Mouse (Mus musculus) midbrain, embryonic 15.5 days (tissue): ENCODE data around the gene Rybp. TPM values are rescaled to one million over a fixed set of nuclear protein-coding genes. Genes with fewer than 3 reads are reported as not detected.

Experiments used
- ATAC-seq: fragments of 200-750 bp; cut with Nextera tagmentation; replicated peaks from 2 replicates; pipeline ENCODE4 v1.8.0; 2017; ENCODE audit warnings: moderate TSS enrichment
- H3K27ac ChIP-seq: fragments of 300-500 bp; sonication (generic); 2 replicates; pipeline ENCODE4 v1.5.1; 2015; ENCODE audit warnings: mild to moderate bottlenecking, inconsistent platforms
- H3K27me3 ChIP-seq: fragments of 300-500 bp; sonication (generic); replicated peaks from 2 replicates; pipeline ENCODE4 v1.6.1; 2015; ENCODE audit warnings: inconsistent platforms
- H3K36me3 ChIP-seq: fragments of 300-500 bp; sonication (generic); replicated peaks from 2 replicates; pipeline ENCODE4 v1.6.1; 2015; ENCODE audit warnings: inconsistent platforms
- H3K4me1 ChIP-seq: fragments of 300-500 bp; sonication (generic); 2 replicates; pipeline ENCODE4 v1.6.1; 2015; ENCODE audit warnings: inconsistent platforms
- H3K4me2 ChIP-seq: fragments of 300-500 bp; sonication (generic); 2 replicates; pipeline ENCODE4 v1.6.1; 2015; ENCODE audit warnings: inconsistent platforms, mild to moderate bottlenecking, moderate library complexity
- H3K4me3 ChIP-seq: fragments of 300-500 bp; sonication (generic); 2 replicates; pipeline ENCODE4 v1.5.1; 2015; ENCODE audit warnings: mild to moderate bottlenecking, inconsistent platforms
- H3K9ac ChIP-seq: fragments of 300-500 bp; sonication (generic); 2 replicates; pipeline ENCODE4 v1.6.1; 2015; ENCODE audit warnings: mild to moderate bottlenecking, inconsistent platforms
- H3K9me3 ChIP-seq: fragments of 300-500 bp; sonication (generic); 2 replicates; pipeline ENCODE4 v1.6.1; 2016; ENCODE audit warnings: inconsistent platforms
- WGBS: fragments of 180-500 bp; shearing (Covaris S2); methylation state at CpG from one replicate; pipeline ENCODE4 v1.1.7; 2015; ENCODE audit warnings: mixed read lengths; 5-methylcytosine and 5-hydroxymethylcytosine counted together
- polyA plus RNA-seq: library from polyadenylated mRNA; unstranded; fragments of >200 nt; fragmentation: Nextera tagmentation; extraction: Ambion mirVana; gene quantifications from 2 replicates; pipeline ENCODE4 v1.2.1, GENCODE M21; 2015

Gene Rybp
- polyA plus RNA-seq, 1 experiment from 2014 or later: 23.4 TPM

DNA sequence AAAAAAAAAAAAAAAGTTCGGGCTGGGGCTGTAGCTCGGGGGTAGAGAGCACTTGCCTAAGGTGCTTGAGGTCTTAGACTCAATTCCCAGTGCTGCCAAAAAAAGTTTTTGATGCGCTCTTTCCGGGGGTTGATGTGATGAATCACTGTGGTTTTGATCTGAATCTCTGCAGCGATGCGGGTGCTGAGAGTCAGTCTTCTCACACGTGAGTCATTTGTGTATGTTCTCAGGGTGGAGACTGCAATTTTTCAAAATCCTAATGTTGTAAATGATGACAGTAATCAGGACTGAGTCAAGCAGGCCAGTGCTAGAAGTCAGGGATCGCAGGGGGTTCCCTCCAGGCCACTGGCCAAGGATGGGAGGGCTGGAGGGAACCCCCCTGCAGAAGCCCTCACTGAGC lies 26.9 kb upstream of the Rybp start:
- Histone ChIP-seq H3K4me2 (no peak overlapping the region), H3K27me3 (no peaks in the 10 kb centered on the region), H3K4me3 (no peak overlapping the region), H3K27ac (no peak overlapping the region), H3K9me3 (no peaks in the 10 kb centered on the region), H3K4me1 (no peaks in the 10 kb centered on the region), H3K36me3 (no peaks in the 10 kb centered on the region), H3K9ac (no peak overlapping the region)
- ATAC-seq: no peak
- WGBS: 71% methylated on average over 8 of the region's 8 CpGs

DNA sequence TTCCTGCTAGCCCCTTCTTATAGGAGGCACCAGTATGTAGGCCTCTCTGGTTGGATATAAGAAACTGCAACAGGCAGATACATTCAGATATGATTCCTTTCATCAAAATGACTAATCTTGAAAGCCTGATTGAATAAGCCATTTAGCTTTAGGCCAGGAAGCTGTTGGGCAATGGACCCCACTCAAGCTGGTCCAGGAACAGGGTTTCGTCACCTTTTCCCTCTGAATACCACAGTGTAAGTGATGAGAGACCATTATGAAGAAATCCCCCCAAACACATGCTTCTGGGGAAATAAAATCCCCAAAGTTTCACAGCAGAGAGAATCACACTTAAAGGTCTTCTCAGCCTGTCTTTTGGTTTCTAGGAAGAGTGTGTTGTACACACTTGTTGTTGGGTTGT lies 23.9 kb upstream of the Rybp start:
- Histone ChIP-seq H3K36me3 (no peaks in the 10 kb centered on the region), H3K27ac (no peak overlapping the region), H3K4me2 (no peak overlapping the region), H3K4me3 (no peak overlapping the region), H3K27me3 (no peaks in the 10 kb centered on the region), H3K9me3 (no peaks in the 10 kb centered on the region), H3K4me1 (no peaks in the 10 kb centered on the region), H3K9ac (no peak overlapping the region)
- ATAC-seq: no peak
- WGBS: 91% methylated on average over 1 of the region's 1 CpGs

DNA sequence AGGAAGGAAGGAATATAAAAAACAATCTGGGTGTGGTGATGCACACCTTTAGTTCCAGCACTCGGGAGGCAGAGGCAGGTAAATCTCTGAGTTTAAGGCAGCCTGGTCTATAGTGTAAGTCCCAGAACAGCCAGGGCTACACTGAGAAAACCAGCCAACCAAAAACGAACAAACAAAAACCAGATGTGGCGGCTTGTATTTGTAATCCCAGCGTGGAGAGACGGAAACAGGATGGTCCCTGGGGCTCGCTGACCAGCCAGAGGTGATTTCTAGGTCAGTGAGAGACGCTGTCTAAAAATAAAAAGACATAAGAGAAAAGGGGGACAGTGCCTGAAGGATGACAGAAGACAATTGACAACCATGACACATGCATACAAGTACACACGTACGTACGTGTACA lies 17.5 kb upstream of the Rybp start:
- no peak overlapping the region for H3K4me2 ChIP-seq
- H3K4me1 ChIP-seq: no peaks in the 10 kb centered on the region
- WGBS: 88% methylated on average over 10 of the region's 10 CpGs
- no peak overlapping the region for H3K27ac ChIP-seq
- no peak overlapping the region for H3K4me3 ChIP-seq
- no peaks in the 10 kb centered on the region for H3K36me3 ChIP-seq
- 0 out of 2 replicates have a peak, but pooled peaks cover 5% of the 10 kb centered on the region for H3K27me3 ChIP-seq
- no peak for ATAC-seq
- H3K9ac ChIP-seq: no peak overlapping the region
- H3K9me3 ChIP-seq: no peaks in the 10 kb centered on the region

DNA sequence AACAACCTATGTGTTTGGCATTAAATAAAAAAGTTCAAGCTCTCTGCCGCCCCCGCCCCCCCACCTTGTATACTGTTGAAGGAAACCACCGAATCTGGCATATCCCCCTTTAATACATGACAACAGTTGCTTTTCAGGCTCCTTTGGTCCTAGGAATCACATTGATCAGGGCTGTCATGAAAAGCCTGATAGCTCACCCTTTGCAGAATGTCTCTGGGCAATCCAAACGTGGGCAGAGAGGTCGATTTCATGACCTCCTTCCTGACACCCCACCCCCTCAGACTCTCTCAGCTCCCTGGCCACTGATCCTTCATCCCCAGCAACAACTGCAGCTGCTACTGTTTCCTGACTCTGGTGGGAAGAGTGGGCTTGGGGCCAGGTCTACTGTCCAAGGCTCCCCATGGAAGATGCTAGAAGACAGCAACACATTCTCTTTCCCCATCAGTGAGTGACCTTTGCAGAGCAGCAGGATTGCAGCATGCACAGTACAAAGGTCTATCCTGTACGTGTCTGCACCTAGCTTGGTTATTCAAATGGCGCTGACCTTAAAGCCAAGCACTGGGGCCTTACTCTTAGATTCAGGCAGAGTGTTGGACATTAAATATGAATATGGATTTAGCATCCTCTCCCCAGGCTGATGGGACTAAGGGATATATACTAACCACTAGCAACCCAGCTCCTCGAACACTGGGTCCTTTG lies 14.3 kb upstream of the Rybp start:
- H3K4me3 ChIP-seq: no peak overlapping the region
- 66% methylated on average over 8 of the region's 8 CpGs for WGBS
- no peaks in the 10 kb centered on the region for H3K36me3 ChIP-seq
- H3K27ac ChIP-seq: no peak overlapping the region
- no peaks in the 10 kb centered on the region for H3K9me3 ChIP-seq
- no peak overlapping the region for H3K9ac ChIP-seq
- 0 out of 2 replicates have a peak, but pooled peaks cover 5% of the 10 kb centered on the region for H3K27me3 ChIP-seq
- no peak for ATAC-seq
- H3K4me2 ChIP-seq: no peak overlapping the region
- H3K4me1 ChIP-seq: no peaks in the 10 kb centered on the region

DNA sequence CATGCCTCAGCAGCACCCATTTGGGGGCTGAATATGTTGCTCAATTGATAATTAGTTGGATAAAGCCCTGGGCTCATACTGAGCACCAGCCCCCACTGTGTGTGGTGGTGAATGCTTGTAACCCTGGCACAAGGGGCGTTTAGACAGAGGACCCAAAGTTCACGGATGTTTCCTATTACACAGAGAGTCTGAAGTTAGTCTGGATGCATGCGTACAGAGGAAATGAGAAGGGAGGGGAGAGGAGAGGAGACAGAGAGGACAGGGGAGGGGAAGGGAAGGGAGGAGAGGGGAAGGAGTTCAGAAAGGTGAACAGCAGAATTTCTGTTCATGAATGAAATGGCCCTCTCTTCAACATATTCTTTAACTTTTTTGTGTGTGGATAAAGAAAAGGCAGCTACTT lies 13.5 kb upstream of the Rybp start:
- Histone ChIP-seq H3K36me3 (no peaks in the 10 kb centered on the region), H3K27me3 (0 out of 2 replicates have a peak, but pooled peaks cover 5% of the 10 kb centered on the region), H3K4me3 (no peak overlapping the region), H3K27ac (no peak overlapping the region), H3K9me3 (no peaks in the 10 kb centered on the region), H3K4me1 (no peaks in the 10 kb centered on the region), H3K9ac (no peak overlapping the region), H3K4me2 (no peak overlapping the region)
- no peak for ATAC-seq
- WGBS: 41% methylated on average over 3 of the region's 3 CpGs

DNA sequence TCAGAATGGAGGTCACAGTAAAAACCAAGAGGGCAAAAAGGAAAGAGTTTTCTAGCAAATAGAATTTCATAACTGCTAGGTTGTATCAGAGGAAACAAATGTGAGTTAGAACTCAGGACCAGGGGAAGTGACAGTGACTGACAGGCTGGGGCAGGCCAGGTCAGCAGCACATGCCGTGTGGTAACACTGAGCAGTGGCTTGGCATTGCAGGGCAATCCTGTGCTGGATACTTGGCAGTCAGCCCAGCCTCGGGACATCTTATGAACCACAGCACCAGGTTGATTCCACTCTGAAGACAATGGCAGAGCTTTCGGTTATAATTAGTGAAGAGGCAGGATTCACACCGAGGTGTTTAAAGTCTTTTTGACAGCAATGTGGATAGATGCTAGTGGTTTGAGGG lies 11.7 kb upstream of the Rybp start:
- no peak overlapping the region for H3K4me2 ChIP-seq
- H3K27ac ChIP-seq: no peak overlapping the region
- WGBS: 47% methylated on average over 4 of the region's 4 CpGs
- no peaks in the 10 kb centered on the region for H3K36me3 ChIP-seq
- 0 out of 2 replicates have a peak, but pooled peaks cover 5% of the 10 kb centered on the region for H3K27me3 ChIP-seq
- ATAC-seq: no peak
- H3K9me3 ChIP-seq: no peaks in the 10 kb centered on the region
- H3K4me3 ChIP-seq: no peak overlapping the region
- no peaks in the 10 kb centered on the region for H3K4me1 ChIP-seq
- H3K9ac ChIP-seq: no peak overlapping the region

DNA sequence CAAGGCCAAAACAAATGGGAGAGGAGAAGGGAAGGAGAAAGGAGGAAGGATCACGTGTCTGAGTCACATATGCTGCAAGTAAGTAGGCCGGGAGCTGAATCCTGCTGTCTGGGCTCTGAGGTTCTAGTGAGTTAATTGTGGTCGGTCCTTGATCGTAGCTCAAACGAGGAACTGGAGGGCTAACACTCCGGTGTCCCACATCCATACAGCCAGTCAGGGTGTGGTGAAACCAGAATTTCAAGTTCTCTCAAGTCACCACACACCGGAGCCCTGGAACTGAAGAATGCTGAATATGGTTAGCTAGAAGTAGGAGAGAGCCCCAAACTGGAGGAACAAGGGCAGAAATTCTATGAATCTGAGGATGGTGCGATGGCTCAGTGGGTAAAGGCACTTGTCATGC lies 10.3 kb upstream of the Rybp start:
- Histone ChIP-seq H3K4me1 (no peaks in the 10 kb centered on the region), H3K4me3 (no peak overlapping the region), H3K9me3 (no peaks in the 10 kb centered on the region), H3K4me2 (no peak overlapping the region), H3K27ac (no peak overlapping the region), H3K36me3 (no peaks in the 10 kb centered on the region), H3K9ac (no peak overlapping the region), H3K27me3 (0 out of 2 replicates have a peak, but pooled peaks cover 5% of the 10 kb centered on the region)
- ATAC-seq: no peak
- 90% methylated on average over 8 of the region's 8 CpGs for WGBS

DNA sequence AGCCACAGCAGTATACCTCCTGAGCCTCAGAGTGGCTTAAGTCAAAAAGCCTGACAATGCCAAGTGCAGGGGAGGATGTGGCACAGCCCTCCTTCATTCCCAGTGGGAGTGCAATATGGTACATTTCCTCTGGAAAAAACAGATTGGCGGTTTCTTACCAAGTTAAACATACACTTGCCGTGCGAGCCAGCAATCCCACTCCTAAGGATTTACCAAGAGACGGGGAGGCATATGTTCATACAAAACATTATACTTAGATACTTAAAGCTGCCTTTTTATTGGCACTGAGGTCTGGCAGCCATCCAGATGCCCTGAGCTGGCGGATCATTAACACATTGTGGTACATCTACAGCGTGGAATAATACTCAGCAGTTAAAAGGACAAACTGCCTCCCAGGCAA lies 5.1 kb upstream of the Rybp start:
- ATAC-seq: no peak

DNA sequence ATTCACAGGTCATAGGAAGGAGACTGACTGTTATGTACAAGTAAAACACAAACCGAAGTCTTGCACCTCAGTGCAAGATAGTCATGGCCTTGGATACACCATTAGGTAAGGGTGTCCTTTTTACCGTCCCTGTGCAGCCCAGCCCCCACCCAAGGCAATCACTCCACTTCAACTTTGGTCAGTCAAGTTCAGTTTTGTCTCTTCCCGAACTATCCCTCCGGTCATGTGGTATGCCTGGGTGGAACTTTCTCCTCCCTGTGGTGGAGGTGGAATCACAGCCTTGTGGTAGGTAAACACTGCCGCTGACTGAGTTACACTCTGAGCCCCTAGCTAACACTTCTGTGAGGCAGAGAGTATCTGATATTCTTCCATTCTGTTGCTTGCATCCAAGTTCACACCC lies 1.8 kb upstream of the Rybp start:
- WGBS: 81% methylated on average over 5 of the region's 5 CpGs
- no peak for ATAC-seq
- no peaks in the 10 kb centered on the region for H3K36me3 ChIP-seq
- H3K9ac ChIP-seq: no peak overlapping the region
- H3K27me3 ChIP-seq: peaks cover 12% of the 10 kb centered on the region
- H3K9me3 ChIP-seq: no peaks in the 10 kb centered on the region
- no peak overlapping the region for H3K27ac ChIP-seq
- H3K4me2 ChIP-seq: no peak overlapping the region
- H3K4me3 ChIP-seq: no peak overlapping the region
- H3K4me1 ChIP-seq: peaks cover 25% of the 10 kb centered on the region

More for the DNA sequence above, 5.1 kb upstream of the Rybp start:
- Histone ChIP-seq H3K4me3 (no peak overlapping the region), H3K36me3 (no peaks in the 10 kb centered on the region), H3K4me1 (peaks cover 7% of the 10 kb centered on the region), H3K9me3 (no peaks in the 10 kb centered on the region), H3K27ac (no peak overlapping the region), H3K9ac (no peak overlapping the region), H3K27me3 (peaks cover 12% of the 10 kb centered on the region), H3K4me2 (no peak overlapping the region)
- 83% methylated on average over 6 of the region's 6 CpGs for WGBS

DNA sequence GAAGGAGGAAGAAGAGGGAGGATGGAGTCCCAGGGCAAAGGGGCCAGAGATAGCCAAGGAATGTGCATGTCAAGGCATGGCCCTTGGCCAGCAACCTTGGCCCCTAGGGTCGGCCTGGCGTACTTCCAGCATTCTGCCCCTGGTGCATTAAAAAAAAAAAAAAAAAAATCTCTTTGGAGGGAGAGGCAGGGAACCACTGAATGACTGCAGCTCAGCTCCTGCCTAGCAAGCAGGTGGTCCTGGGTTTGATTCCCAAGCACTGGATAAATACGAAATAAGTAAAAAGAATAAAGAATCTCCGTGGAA lies 1.4 kb upstream of the Rybp start:
- Histone ChIP-seq H3K9ac (no peak overlapping the region), H3K4me3 (0 out of 2 replicates have a peak overlapping the region, but pooled peaks have one; percentile 73), H3K27ac (no peak overlapping the region), H3K4me1 (peaks cover 29% of the 10 kb centered on the region), H3K27me3 (peaks cover 12% of the 10 kb centered on the region), H3K36me3 (no peaks in the 10 kb centered on the region), H3K4me2 (peak overlapping the region; percentile 95; the same call in 1 of the 2 replicates), H3K9me3 (no peaks in the 10 kb centered on the region)
- WGBS: 60% methylated on average over 4 of the region's 4 CpGs
- ATAC-seq: no peak

DNA sequence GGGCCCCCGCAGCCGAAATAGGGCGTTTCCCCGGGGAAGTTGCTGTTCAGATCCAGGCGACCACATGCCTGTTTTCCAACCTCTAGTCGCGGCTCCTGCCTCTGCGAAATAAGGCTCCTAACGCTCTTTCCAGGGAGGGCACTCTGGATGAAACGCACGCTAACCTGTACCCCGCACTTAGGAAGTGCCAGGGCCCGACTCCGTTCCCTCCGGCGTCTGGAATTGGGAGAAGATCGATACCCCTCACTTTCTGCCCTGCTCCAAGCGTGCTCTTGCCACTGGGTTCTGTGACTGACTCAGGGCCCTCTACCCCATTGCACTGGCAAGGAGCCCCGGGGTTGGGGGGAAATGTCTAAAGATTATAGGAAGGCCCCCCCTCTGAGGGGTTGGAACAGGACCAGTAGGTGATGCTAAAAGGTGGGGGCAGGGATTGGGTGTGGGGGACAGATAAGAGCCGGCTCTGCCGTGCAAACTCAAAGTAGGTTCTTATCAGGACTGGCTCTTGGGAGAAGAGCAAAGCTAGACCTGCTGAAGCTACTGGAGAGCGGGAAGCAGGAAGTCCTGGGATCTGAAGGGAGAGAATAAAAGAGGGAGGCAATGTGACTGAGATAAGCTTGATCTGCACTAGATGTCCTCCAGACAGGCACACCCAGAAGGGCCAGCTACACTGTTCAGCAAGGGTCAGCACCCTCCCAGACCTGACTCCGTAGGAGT lies 888 bp upstream of the Rybp start:
- Histone ChIP-seq H3K27ac (peak overlapping the region; percentile 80), H3K9ac (peak overlapping the region; percentile 77), H3K4me1 (peaks cover 33% of the 10 kb centered on the region), H3K27me3 (peaks cover 12% of the 10 kb centered on the region), H3K4me2 (peak overlapping the region; percentile 95), H3K9me3 (no peaks in the 10 kb centered on the region), H3K4me3 (peak overlapping the region; percentile 73), H3K36me3 (no peaks in the 10 kb centered on the region)
- 3% methylated on average over 23 of the region's 23 CpGs for WGBS
- ATAC-seq: peak; percentile 48; the same call in 1 of the 2 replicates

DNA sequence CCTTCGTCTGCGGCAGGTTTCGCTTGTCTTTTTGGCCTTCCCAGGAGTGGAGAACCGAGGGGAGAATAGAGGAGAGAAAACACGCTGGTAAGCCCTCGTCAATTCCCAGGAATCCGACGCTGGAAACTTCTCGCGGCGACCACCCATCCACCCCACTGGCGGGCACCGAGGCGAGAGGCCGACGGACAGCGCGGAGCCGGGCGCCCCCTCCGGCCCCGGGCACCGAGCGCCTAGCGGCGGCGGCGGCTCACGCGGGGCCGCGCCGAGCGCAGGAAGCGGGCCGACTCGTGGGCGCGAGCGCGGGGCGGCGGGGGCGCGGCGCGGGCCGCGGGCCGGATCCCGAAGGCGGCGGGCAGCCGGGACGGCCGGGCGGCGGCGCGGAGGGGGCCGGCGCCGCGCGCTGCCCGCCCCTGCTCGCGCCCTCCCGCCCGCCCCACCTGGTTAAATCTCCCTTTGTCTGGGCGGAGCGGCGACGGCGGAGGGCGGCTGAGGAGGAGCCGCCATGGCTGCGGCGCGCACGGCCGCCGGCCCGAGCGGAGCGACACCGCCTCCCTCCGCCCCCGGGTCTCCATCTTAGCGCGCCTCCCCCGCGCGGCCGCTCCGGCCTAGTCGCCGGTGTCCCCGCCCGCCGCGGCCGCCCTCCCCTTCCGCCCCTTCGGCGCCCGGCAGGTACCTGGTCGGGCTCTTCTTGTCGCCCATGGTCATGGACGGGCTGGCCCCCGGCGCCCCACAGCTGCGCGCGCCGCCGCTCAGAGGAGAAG lies 532 bp downstream of the Rybp start:
- H3K27me3 ChIP-seq: peaks cover 12% of the 10 kb centered on the region
- H3K4me3 ChIP-seq: peak overlapping the region; percentile 73
- WGBS: under 1% methylated on average over 75 of the region's 117 CpGs
- no peaks in the 10 kb centered on the region for H3K9me3 ChIP-seq
- peak overlapping the region; percentile 77 for H3K9ac ChIP-seq
- H3K4me2 ChIP-seq: peak overlapping the region; percentile 78
- H3K27ac ChIP-seq: peak overlapping the region; percentile 96
- H3K4me1 ChIP-seq: peaks cover 33% of the 10 kb centered on the region
- ATAC-seq: peak; percentile 86
- no peaks in the 10 kb centered on the region for H3K36me3 ChIP-seq
